Mouse (Mus musculus) CH12.LX (cell line): ENCODE data around the gene Pum1. TPM values are rescaled to one million over a fixed set of nuclear protein-coding genes. Genes with fewer than 3 reads are reported as not detected.

Source experiments
- DNase-seq: peaks from one replicate; pipeline ENCODE4 v3.0.0-alpha.2; 2013; ENCODE audit errors: extremely low read depth
- H3K27ac ChIP-seq: 2 replicates; pipeline ENCODE4 v1.5.1; 2012; ENCODE audit warnings: low read depth, mild to moderate bottlenecking, control low read depth, moderate library complexity; ENCODE audit not compliant: insufficient read depth
- H3K27me3 ChIP-seq: replicated peaks from 2 replicates; pipeline ENCODE3; 2012; ENCODE audit warnings: inconsistent platforms
- H3K36me3 ChIP-seq, 2 experiments: replicated peaks in 1 of 2; 2 replicates each; pipeline versions ENCODE3 to v1.6.1; 2012; ENCODE audit warnings: inconsistent platforms in 1 of 2, low read length in 1 of 2, mild to moderate bottlenecking in 1 of 2, mixed read lengths in 1 of 2, moderate library complexity in 1 of 2; ENCODE audit not compliant: control insufficient read depth in 1 of 2, insufficient read depth in 1 of 2
- H3K4me1 ChIP-seq, 2 experiments: 2 replicates each; pipeline ENCODE4 v1.6.1; 2012; ENCODE audit warnings: inconsistent platforms in 1 of 2, moderate library complexity in 1 of 2; ENCODE audit not compliant: insufficient read depth in 2 of 2, control insufficient read depth in 1 of 2
- H3K4me2 ChIP-seq: 2 replicates; pipeline ENCODE4 v1.6.1; 2012; ENCODE audit warnings: low read depth, mild to moderate bottlenecking, control low read depth; ENCODE audit not compliant: poor library complexity, insufficient read depth, severe bottlenecking
- H3K4me3 ChIP-seq, 3 experiments: fragments of 150-350 bp in 1 of 3; sonication (generic) in 1 of 3; replicated peaks in 1 of 3; 2 replicates each; pipeline versions ENCODE3 to v1.5.1; 2011 to 2012; ENCODE audit warnings: low read depth in 2 of 3, low read length in 2 of 3, mild to moderate bottlenecking in 2 of 3, moderate library complexity in 2 of 3, control low read depth in 1 of 3, improper control_type of control experiment in 1 of 3, inconsistent platforms in 1 of 3, mixed read lengths in 1 of 3; ENCODE audit not compliant: poor library complexity in 1 of 3
- H3K79me2 ChIP-seq: replicated peaks from 2 replicates; pipeline ENCODE4 v1.6.1; 2012; ENCODE audit warnings: mild to moderate bottlenecking, moderate library complexity; ENCODE audit not compliant: control insufficient read depth, poor library complexity, insufficient read depth, severe bottlenecking; ENCODE audit errors: extremely low read depth
- H3K9ac ChIP-seq: 2 replicates; pipeline ENCODE4 v1.6.1; 2012; ENCODE audit warnings: low read depth, mild to moderate bottlenecking, control low read depth, moderate library complexity; ENCODE audit not compliant: insufficient read depth
- H3K9me3 ChIP-seq: replicated peaks from 2 replicates; pipeline ENCODE3; 2012; ENCODE audit warnings: low read length, inconsistent platforms, mixed read lengths
- CHD1 ChIP-seq: IDR thresholded peaks from 2 replicates; pipeline ENCODE4 v1.6.1; 2012; ENCODE audit warnings: low read depth, low read length, improper control_type of control experiment, inconsistent platforms
- CHD2 ChIP-seq: IDR thresholded peaks from 2 replicates; pipeline ENCODE4 v1.6.1; 2011; ENCODE audit warnings: low read length, improper control_type of control experiment
- CTCF ChIP-seq, 2 experiments: IDR thresholded peaks in 1 of 2; conservative IDR thresholded peaks in 1 of 2; 2 replicates each; pipeline ENCODE4 v1.5.1; 2011 to 2012; ENCODE audit warnings: low read depth in 2 of 2, low read length in 2 of 2, improper control_type of control experiment in 1 of 2, inconsistent platforms in 1 of 2, mild to moderate bottlenecking in 1 of 2, moderate library complexity in 1 of 2
- ELF1 ChIP-seq: IDR thresholded peaks from 2 replicates; pipeline ENCODE4 v1.6.1; 2014; ENCODE audit warnings: low read depth, mild to moderate bottlenecking, inconsistent platforms, low read length, improper control_type of control experiment
- EP300 ChIP-seq: IDR thresholded peaks from 2 replicates; pipeline ENCODE4 v1.6.1; 2011; ENCODE audit warnings: low read length, improper control_type of control experiment
- IRF4 ChIP-seq: IDR thresholded peaks from 2 replicates; pipeline ENCODE4 v1.6.1; 2014; ENCODE audit warnings: low read depth, mild to moderate bottlenecking, inconsistent platforms, low read length, improper control_type of control experiment
- JUND ChIP-seq: conservative IDR thresholded peaks from 2 replicates; pipeline ENCODE4 v1.6.1; 2011; ENCODE audit warnings: low read depth, low read length, improper control_type of control experiment
- KAT2A ChIP-seq: IDR thresholded peaks from 2 replicates; pipeline ENCODE4 v1.6.1; 2012; ENCODE audit warnings: low read length, improper control_type of control experiment, inconsistent platforms; ENCODE audit not compliant: insufficient replicate concordance
- MAFK ChIP-seq: IDR thresholded peaks from 2 replicates; pipeline ENCODE4 v1.6.1; 2011; ENCODE audit warnings: low read length, improper control_type of control experiment; ENCODE audit not compliant: insufficient replicate concordance
- MAX ChIP-seq: IDR thresholded peaks from 2 replicates; pipeline ENCODE4 v1.6.1; 2011; ENCODE audit warnings: low read length, improper control_type of control experiment
- MAZ ChIP-seq: IDR thresholded peaks from 2 replicates; pipeline ENCODE4 v1.6.1; 2012; ENCODE audit warnings: low read depth, mild to moderate bottlenecking, inconsistent platforms, low read length, improper control_type of control experiment, moderate library complexity
- MXI1 ChIP-seq: IDR thresholded peaks from 2 replicates; pipeline ENCODE4 v1.6.1; 2011; ENCODE audit warnings: mild to moderate bottlenecking, low read depth, low read length, improper control_type of control experiment
- MYC ChIP-seq: IDR thresholded peaks from 2 replicates; pipeline ENCODE4 v1.6.1; 2011; ENCODE audit warnings: low read depth, mild to moderate bottlenecking, improper control_type of control experiment, low read length
- NELFE ChIP-seq: IDR thresholded peaks from 2 replicates; pipeline ENCODE4 v1.6.1; 2011; ENCODE audit warnings: low read depth, low read length, improper control_type of control experiment
- NRF1 ChIP-seq: IDR thresholded peaks from 2 replicates; pipeline ENCODE4 v1.6.1; 2014; ENCODE audit warnings: low read depth, mild to moderate bottlenecking, inconsistent platforms, low read length, improper control_type of control experiment, moderate library complexity
- PAX5 ChIP-seq: IDR thresholded peaks from 2 replicates; pipeline ENCODE4 v1.6.1; 2012; ENCODE audit warnings: low read length, inconsistent platforms, mixed read lengths
- POLR2A ChIP-seq: IDR thresholded peaks from 2 replicates; pipeline ENCODE4 v1.6.1; 2011; ENCODE audit warnings: low read depth, mild to moderate bottlenecking, improper control_type of control experiment, low read length
- RAD21 ChIP-seq: IDR thresholded peaks from 2 replicates; pipeline ENCODE4 v1.6.1; 2011; ENCODE audit warnings: low read depth, mild to moderate bottlenecking, low read length, improper control_type of control experiment, moderate library complexity
- RCOR1 ChIP-seq: conservative IDR thresholded peaks from 2 replicates; pipeline ENCODE4 v1.6.1; 2012; ENCODE audit warnings: low read depth, mild to moderate bottlenecking, inconsistent platforms, low read length, improper control_type of control experiment
- UBTF ChIP-seq: IDR thresholded peaks from 2 replicates; pipeline ENCODE4 v1.6.1; 2012; ENCODE audit warnings: low read depth, mild to moderate bottlenecking, inconsistent platforms, low read length, improper control_type of control experiment, moderate library complexity
- ZC3H11A ChIP-seq: IDR thresholded peaks from 2 replicates; pipeline ENCODE4 v1.6.1; 2012; ENCODE audit warnings: low read depth, mild to moderate bottlenecking, inconsistent platforms, low read length, improper control_type of control experiment
- ZNF384 ChIP-seq: IDR thresholded peaks from 2 replicates; pipeline ENCODE4 v1.6.1; 2012; ENCODE audit warnings: low read depth, low read length, improper control_type of control experiment, inconsistent platforms
- dilution Hi-C: fragments of 300-500 bp; cut with MboI; formaldehyde crosslinking; loops from 2 replicates; pipeline ENCODE4 v1.14.3; 2020; ENCODE audit warnings: low sequenced_read_pairs; ENCODE audit not compliant: extremely low pct_unique_long_range_greater_than_20kb, extremely low pct_ligation_motif_present
- in situ Hi-C: fragments of 300-500 bp; cut with MboI; formaldehyde crosslinking; loops from 3 replicates; pipeline ENCODE4 v1.14.3; 2019; ENCODE audit warnings: low sequenced_read_pairs, low pct_ligation_motif_present, low pct_unique_long_range_greater_than_20kb, mixed read lengths
- polyA plus RNA-seq: library from polyadenylated mRNA; unstranded; fragments of >175 nt; gene quantifications from 2 replicates; pipeline ENCODE4 v1.2.1, GENCODE M21; 2012; ENCODE audit warnings: low read depth; ENCODE audit not compliant: insufficient read length
- total RNA-seq, 2 experiments: library from RNA; depleted of rRNA; stranded (reverse); fragments of 300-350 nt in 1 of 2; fragments of >200 nt in 1 of 2; gene quantifications; 2 replicates each; pipeline ENCODE4 v1.2.3; 2012 to 2014

Pum1 gene
- total and polyA plus RNA-seq, 3 experiments, result 17.1 to 41.0 (median 38.0) TPM

DNA sequence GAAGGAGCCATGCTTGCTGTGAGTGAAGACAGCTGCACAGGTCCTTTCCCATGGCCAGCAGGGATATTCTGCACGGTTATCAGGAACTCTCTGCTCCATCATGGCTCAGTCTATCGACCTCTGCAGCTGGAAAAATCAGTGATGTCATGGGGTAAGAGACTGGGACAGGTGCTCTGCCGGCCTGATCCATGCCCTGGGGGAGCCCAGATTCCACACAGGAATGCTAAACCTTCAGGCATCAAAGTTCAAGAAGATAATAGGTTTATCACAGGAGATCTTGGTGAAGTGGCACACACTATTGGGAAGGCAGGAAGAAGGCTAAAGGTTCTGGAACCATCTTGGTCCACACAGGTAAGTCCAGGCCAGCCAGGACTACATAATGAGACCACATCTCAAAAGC lies 26.4 kb upstream of the Pum1 start:
- Histone ChIP-seq H3K9ac (no peak overlapping the region), H3K4me2 (no peak overlapping the region), H3K27me3 (no peaks in the 10 kb centered on the region), H3K9me3 (no peaks in the 10 kb centered on the region), H3K36me3 (no peaks in the 10 kb centered on the region), H3K27ac (no peak overlapping the region), H3K79me2 (no peaks in the 10 kb centered on the region), H3K4me1 (no peaks in the 10 kb centered on the region), H3K4me3 (no peak overlapping the region)
- no peak for DNase-seq
- dilution Hi-C loops, result no loop called here
- no peak for TF ChIP-seq UBTF
- TF ChIP-seq CHD1, result no peak
- TF ChIP-seq, all 38 proteins: peak for 0
- in situ Hi-C loops, result no loop called here

DNA sequence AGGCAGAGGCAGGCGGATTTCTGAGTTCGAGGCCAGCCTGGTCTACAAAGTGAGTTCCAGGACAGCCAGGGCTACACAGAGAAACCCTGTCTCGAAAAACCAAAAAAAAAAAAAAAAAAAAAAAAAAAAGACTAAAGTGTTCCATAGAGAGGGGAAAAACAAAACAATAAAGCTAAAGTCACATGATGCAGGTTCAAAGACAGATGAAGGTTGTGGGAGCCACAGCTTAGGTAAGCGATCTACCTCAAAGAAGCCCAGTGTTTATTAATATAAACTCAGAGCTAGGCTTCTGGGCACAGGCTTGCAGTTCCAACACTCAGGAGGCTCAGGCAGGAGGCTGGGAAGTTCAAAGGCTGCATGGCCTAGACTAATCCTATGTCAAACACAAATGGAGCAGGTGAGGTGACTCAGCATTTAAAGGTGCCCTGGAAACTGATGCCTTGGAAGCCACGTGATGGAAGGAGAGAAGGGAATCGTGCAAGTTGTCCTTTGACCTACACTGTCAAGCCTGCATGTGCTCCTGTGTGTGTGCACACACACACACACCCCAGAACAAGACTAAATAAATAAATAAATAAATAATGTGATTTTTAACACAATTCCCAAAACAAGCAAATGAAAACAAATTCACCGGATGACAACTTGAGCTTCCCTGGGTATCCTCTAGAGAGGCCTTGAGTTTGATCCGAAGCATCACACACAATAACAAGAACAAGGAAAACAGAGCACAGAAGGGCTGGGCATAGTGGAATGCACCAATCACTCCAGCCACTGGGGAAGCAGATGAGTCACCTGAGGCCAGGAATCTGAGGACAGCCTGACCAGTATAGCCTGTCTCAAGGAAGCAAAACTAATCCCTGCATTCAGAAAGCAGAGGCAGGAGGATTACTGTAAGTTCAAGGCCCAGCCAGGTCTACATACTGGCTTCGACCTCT lies 25.4 kb upstream of the Pum1 start:
- dilution Hi-C loops, result no loop called here
- in situ Hi-C loops, result no loop called here
- Histone ChIP-seq H3K9me3 (no peaks in the 10 kb centered on the region), H3K27ac (no peak overlapping the region), H3K9ac (no peak overlapping the region), H3K4me1 (no peaks in the 10 kb centered on the region), H3K4me2 (no peak overlapping the region), H3K36me3 (no peaks in the 10 kb centered on the region), H3K4me3 (no peak overlapping the region), H3K79me2 (no peaks in the 10 kb centered on the region), H3K27me3 (no peaks in the 10 kb centered on the region)
- TF ChIP-seq CTCF (conservative IDR thresholded peaks at IDR 0.05 in 1 of 2, IDR thresholded peaks at IDR 0.05 in 1 of 2; ENCODE audit: low read depth in 2 of 2, low read length in 2 of 2), result no peak
- TF ChIP-seq CHD1, result no peak
- TF ChIP-seq ELF1, result no peak
- TF ChIP-seq MAFK, result no peak
- TF ChIP-seq NELFE, result no peak
- no peak for TF ChIP-seq RCOR1
- DNase-seq, result no peak

DNA sequence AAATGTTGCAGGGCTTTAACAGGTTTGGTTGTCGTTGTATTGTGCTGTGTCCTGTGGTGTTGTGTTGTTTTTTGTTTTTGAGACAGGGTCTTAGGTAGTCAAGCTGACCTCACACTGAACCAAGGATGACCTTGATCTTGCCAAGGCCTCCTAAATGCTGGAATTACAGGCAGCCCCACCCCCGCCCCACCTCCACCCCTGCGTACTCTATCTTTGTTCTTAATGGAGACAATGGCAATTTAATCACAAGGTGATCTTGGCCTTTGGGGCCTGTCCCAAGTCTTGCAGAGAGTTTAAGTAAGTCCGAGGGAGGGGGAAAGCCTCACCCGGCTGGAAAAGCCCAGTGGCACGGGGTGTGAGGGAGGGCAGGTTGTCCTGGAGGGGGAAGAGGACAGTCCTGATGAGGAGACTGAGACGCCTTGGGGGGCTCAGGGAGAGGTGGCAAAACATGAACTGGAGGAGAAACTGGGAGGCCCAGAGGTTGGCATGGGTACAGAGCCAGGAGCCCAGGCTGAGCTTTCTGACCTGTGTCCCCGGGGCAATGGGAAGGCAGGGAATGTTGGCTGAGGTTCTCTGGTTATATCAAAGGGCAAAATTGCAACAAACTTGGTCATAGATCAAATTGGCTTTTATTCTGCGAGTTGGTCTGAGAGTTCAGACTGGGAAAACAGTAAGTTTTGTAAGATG lies 22.9 kb upstream of the Pum1 start:
- TF ChIP-seq POLR2A, result no peak
- TF ChIP-seq KAT2A, result no peak
- TF ChIP-seq MAFK, result no peak
- no peak for TF ChIP-seq UBTF
- TF ChIP-seq RAD21, result no peak
- TF ChIP-seq EP300, result no peak
- no peak for TF ChIP-seq ZC3H11A
- TF ChIP-seq MXI1, result no peak
- TF ChIP-seq CTCF (conservative IDR thresholded peaks at IDR 0.05 in 1 of 2, IDR thresholded peaks at IDR 0.05 in 1 of 2; ENCODE audit: low read depth in 2 of 2, low read length in 2 of 2), result no peak
- no peak for TF ChIP-seq JUND
- no peak for TF ChIP-seq ZNF384
- no peak for TF ChIP-seq RCOR1
- TF ChIP-seq CHD2, result no peak
- TF ChIP-seq NRF1, result no peak
- TF ChIP-seq MAZ, result no peak
- no peak for TF ChIP-seq IRF4
- TF ChIP-seq MYC, result no peak
- no peak for TF ChIP-seq MAX
- TF ChIP-seq ELF1, result no peak
- no peak for TF ChIP-seq PAX5
- dilution Hi-C loops, result no loop called here
- Histone ChIP-seq H3K4me3 (no peak overlapping the region), H3K4me2 (no peak overlapping the region), H3K9ac (no peak overlapping the region), H3K79me2 (no peaks in the 10 kb centered on the region), H3K27ac (no peak overlapping the region), H3K27me3 (no peaks in the 10 kb centered on the region), H3K36me3 (no peaks in the 10 kb centered on the region), H3K9me3 (no peaks in the 10 kb centered on the region), H3K4me1 (no peaks in the 10 kb centered on the region)
- DNase-seq, result no peak
- in situ Hi-C loops, result no loop called here
